Mouse (Mus musculus) liver, postnatal 0 days (tissue): ENCODE results near the gene Rab28. TPM values are rescaled to one million over a fixed set of nuclear protein-coding genes. Genes with fewer than 3 reads are reported as not detected.

ENCODE experiments used
- ATAC-seq: fragments of 200-750 bp; cut with Nextera tagmentation; 2 replicates; pipeline ENCODE4 v1.8.0; 2017; ENCODE audit warnings: mild to moderate bottlenecking, moderate library complexity
- DNase-seq: peaks from one replicate; pipeline ENCODE4 v3.0.0-alpha.2; 2016
- H3K27ac ChIP-seq: fragments of 300-500 bp; sonication (generic); 2 replicates; pipeline ENCODE4 v1.5.1; 2014; ENCODE audit warnings: antibody characterized with exemption, moderate library complexity, mild to moderate bottlenecking, low read depth
- H3K27me3 ChIP-seq: fragments of 300-500 bp; sonication (generic); 2 replicates; pipeline ENCODE4 v1.6.1; 2014; ENCODE audit warnings: low read length, control low read depth, mixed read lengths; ENCODE audit not compliant: insufficient read depth
- H3K36me3 ChIP-seq: fragments of 300-500 bp; sonication (generic); replicated peaks from 2 replicates; pipeline ENCODE4 v1.6.1; 2014; ENCODE audit warnings: mild to moderate bottlenecking, control low read depth, low read length, moderate library complexity, mixed read lengths; ENCODE audit not compliant: insufficient read depth
- H3K4me1 ChIP-seq: fragments of 300-500 bp; sonication (generic); 2 replicates; pipeline ENCODE4 v1.6.1; 2014; ENCODE audit warnings: antibody characterized with exemption, mild to moderate bottlenecking, control low read depth; ENCODE audit not compliant: insufficient read depth
- H3K4me2 ChIP-seq: fragments of 300-500 bp; sonication (generic); 2 replicates; pipeline ENCODE4 v1.6.1; 2014; ENCODE audit warnings: low read depth, mild to moderate bottlenecking, low read length, moderate library complexity, mixed read lengths
- H3K4me3 ChIP-seq: fragments of 300-500 bp; sonication (generic); 2 replicates; pipeline ENCODE4 v1.5.1; 2014; ENCODE audit warnings: low read depth, low read length
- H3K9ac ChIP-seq: fragments of 300-500 bp; sonication (generic); replicated peaks from 2 replicates; pipeline ENCODE4 v1.6.1; 2014; ENCODE audit warnings: mild to moderate bottlenecking, moderate library complexity
- H3K9me3 ChIP-seq: fragments of 300-500 bp; sonication (generic); 2 replicates; pipeline ENCODE4 v1.6.1; 2016; ENCODE audit warnings: mild to moderate bottlenecking, control low read depth, low read length, mixed read lengths
- CTCF ChIP-seq: sonication (generic); IDR thresholded peaks from 2 replicates; pipeline ENCODE4 v1.5.1; 2016; ENCODE audit warnings: antibody characterized with exemption, low read depth
- EP300 ChIP-seq: IDR thresholded peaks from 2 replicates; pipeline ENCODE4 v1.6.1; 2016; ENCODE audit warnings: antibody characterized with exemption, low read depth, mild to moderate bottlenecking
- WGBS: fragments of 180-500 bp; shearing (Covaris S2); extraction: QIAGEN DNeasy Blood & Tissue Kit; methylation state at CpG from one replicate; pipeline ENCODE4 v1.1.7; 2014; ENCODE audit not compliant: insufficient replicate concordance; 5-methylcytosine and 5-hydroxymethylcytosine counted together
- polyA plus RNA-seq: library from polyadenylated mRNA; unstranded; fragments of >200 nt; fragmentation: Nextera tagmentation; extraction: Ambion mirVana; gene quantifications from 2 replicates; pipeline ENCODE4 v1.2.1, GENCODE M21; 2015

The Rab28 gene
- 22.5 and 25.9 TPM in 2 replicates for polyA plus RNA-seq

DNA sequence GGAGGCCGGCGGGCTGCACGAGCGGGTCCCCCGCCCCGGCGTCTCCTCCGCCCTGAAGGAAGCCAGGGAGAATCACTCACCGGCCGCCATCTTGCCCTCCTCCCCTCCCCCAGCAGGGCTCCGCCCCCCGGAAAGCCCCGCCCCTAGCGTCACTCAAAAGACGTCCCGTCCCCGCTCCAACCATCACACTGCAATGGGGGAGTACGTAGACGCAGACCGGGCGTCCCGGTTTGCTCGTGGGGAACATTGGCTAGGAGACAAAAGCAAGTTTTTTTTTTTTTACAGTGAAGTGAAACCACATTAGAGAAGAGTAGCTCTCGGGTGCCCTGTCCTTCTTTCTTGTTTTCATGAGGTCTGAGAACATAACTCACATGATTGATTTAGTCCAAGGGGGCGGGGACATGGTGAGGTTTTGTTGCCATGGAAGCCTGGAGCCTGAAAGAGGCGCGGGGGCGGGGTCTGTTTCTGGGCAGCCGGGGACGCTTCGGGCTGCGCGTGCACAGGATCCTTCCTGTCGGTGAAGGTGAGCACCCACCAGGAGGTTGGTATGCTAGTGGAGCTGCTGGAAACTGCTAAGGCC, at the start of gene Rab28:
Rab28 (minus strand) TSS at position 107 of the 580 bp plus-strand sequence.
- ATAC-seq (peak; percentile 97), DNase-seq (peak; percentile 96)
- Histone ChIP-seq H3K4me3 (peak within 1 kb of the TSS; percentile 75), H3K4me1 (peaks cover 9% of the 10 kb centered on the region), H3K36me3 (no peaks in the 10 kb centered on the region), H3K4me2 (peak within 1 kb of the TSS; percentile 99), H3K9me3 (no peaks in the 10 kb centered on the region), H3K27ac (peak within 1 kb of the TSS; percentile 64), H3K27me3 (no peaks in the 10 kb centered on the region), H3K9ac (peak within 1 kb of the TSS; percentile 75)
- under 1% methylated on average over 34 of the region's 34 CpGs for WGBS
- TF ChIP-seq CTCF (no peak), EP300 (peak; percentile 46; the same call in 1 of the 2 replicates)

DNA sequence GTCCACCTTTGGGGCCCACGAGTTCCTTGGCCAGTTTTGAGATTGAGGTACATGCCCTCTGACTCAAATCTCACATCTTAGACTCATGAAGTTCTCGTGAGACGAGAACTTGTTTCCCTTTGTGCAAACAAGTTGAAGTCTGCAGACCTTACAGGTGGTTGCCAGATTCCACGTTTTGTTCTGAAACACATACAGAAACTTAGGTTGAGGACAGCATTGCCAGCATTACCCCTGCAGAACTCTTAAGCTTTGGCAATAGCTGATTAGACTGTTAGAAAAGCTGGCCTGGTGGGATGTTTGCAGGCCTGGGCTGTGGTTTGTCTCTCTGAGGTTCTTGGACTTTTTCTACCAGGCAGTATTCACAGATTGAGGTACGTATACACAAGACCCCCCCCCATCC, 49.4 kb upstream of the Rab28 start:
- Histone ChIP-seq H3K9me3 (no peaks in the 10 kb centered on the region), H3K36me3 (no peaks in the 10 kb centered on the region), H3K27ac (no peak overlapping the region), H3K4me1 (0 out of 2 replicates have a peak, but pooled peaks cover 5% of the 10 kb centered on the region), H3K4me2 (no peak overlapping the region), H3K4me3 (no peak overlapping the region), H3K9ac (no peak overlapping the region), H3K27me3 (peaks cover 90% of the 10 kb centered on the region)
- no peak for ATAC-seq
- no peak for TF ChIP-seq CTCF
- TF ChIP-seq EP300: no peak
- 10% methylated on average over 5 of the region's 5 CpGs for WGBS
- DNase-seq: no peak

- H3K4me1 ChIP-seq: no peaks in the 10 kb centered on the region
- no peaks in the 10 kb centered on the region for H3K9me3 ChIP-seq
- WGBS: 6% methylated on average over 4 of the region's 4 CpGs
- no peak overlapping the region for H3K27ac ChIP-seq
- DNase-seq (no peak), ATAC-seq (no peak)
- H3K36me3 ChIP-seq: no peaks in the 10 kb centered on the region
- no peak overlapping the region for H3K9ac ChIP-seq
- TF ChIP-seq EP300 (no peak), CTCF (no peak)
- no peak overlapping the region for H3K4me2 ChIP-seq
- H3K27me3 ChIP-seq: peaks cover 88% of the 10 kb centered on the region
- H3K4me3 ChIP-seq: no peak overlapping the region
Observed at GRCm38 (mm10) chr5:41756396-41756795, 48.4 kb upstream of the Rab28 start.

DNA sequence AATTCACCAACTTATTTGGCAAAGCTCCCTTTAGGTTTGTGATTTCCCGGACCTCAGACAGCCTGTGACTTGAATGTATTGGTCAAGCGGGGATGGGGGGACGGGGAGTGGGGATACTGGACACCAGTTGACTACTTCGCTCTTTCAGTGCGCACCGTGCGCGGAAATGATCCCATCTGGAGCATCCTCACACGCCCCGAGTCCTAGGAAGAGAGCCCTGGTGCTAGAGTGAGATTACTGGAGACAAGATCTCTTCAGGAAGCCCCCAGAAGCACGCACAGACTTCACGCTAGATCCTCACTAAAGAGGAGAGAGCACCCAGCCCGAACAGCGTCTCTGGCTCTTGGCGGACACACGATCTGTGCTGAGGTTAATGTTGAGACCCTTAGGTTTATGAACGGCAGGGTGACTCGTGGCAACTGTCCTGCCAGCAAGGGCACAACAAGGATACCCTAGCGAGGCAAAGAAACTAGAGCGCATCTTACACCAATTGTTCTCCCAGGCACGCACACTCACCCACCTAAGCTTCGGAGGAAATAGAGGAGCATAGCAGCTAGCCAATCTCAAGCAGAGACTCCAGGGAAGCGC, 47.5 kb upstream of the Rab28 start:
- Histone ChIP-seq H3K27ac (no peak overlapping the region), H3K4me1 (no peaks in the 10 kb centered on the region), H3K9ac (no peak overlapping the region), H3K36me3 (no peaks in the 10 kb centered on the region), H3K4me3 (no peak overlapping the region), H3K27me3 (peaks cover 80% of the 10 kb centered on the region), H3K4me2 (no peak overlapping the region), H3K9me3 (no peaks in the 10 kb centered on the region)
- no peak for ATAC-seq
- no peak for DNase-seq
- 2% methylated on average over 23 of the region's 23 CpGs for WGBS
- TF ChIP-seq CTCF (no peak), EP300 (no peak)

GRCm38 (mm10) chr5:41754836-41755235, 46.9 kb upstream of the Rab28 start:
- Histone ChIP-seq H3K9ac (no peak overlapping the region), H3K9me3 (no peaks in the 10 kb centered on the region), H3K27ac (no peak overlapping the region), H3K4me3 (peak overlapping the region; percentile 15; the same call in 1 of the 2 replicates), H3K4me1 (no peaks in the 10 kb centered on the region), H3K36me3 (no peaks in the 10 kb centered on the region), H3K4me2 (peak overlapping the region; percentile 32), H3K27me3 (peaks cover 73% of the 10 kb centered on the region)
- TF ChIP-seq EP300 (no peak), CTCF (no peak)
- no peak for ATAC-seq
- 2% methylated on average over 16 of the region's 16 CpGs for WGBS
- no peak for DNase-seq

DNA sequence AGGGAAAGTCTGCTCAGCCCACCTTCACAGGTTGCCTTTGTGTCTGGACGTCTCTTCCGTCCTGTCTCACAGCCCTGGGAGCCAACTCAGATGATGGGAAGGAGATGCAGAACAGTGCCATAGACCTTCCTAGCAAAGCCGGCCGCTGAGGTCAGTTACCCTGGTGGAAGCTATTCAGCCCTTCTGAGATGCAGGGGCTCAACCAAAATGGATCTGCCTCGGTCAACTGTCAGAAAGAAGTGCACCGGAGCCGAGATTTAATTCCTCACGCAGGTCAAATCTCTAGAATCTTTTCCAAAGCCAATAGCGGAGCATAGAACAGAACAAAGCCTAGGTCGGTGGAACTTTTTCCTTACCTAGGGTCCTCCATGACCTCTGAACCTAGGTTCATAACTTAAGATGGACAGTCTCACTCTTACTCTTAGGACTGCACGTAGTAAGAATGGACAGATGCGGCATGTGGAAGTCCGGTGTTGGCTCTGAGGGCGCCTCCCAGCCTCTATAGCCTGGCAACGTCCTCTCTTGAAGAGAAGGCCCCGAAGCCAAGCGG, 46.3 kb upstream of the Rab28 start:
- ATAC-seq (no peak), DNase-seq (no peak)
- H3K4me2 ChIP-seq: peak overlapping the region; percentile 32; the same call in 1 of the 2 replicates
- peak overlapping the region; percentile 15; the same call in 1 of the 2 replicates for H3K4me3 ChIP-seq
- H3K9me3 ChIP-seq: no peaks in the 10 kb centered on the region
- no peak overlapping the region for H3K9ac ChIP-seq
- no peaks in the 10 kb centered on the region for H3K36me3 ChIP-seq
- TF ChIP-seq EP300: no peak
- no peak overlapping the region for H3K27ac ChIP-seq
- no peaks in the 10 kb centered on the region for H3K4me1 ChIP-seq
- peaks cover 68% of the 10 kb centered on the region for H3K27me3 ChIP-seq
- 3% methylated on average over 17 of the region's 17 CpGs for WGBS
